Mouse (Mus musculus): ENCODE data around the gene Flvcr1.

GRCm38 (mm10) chr1:190978001-190978400, 48.0 kb downstream of the Flvcr1 start:
- TF ChIP-seq CTCF (IDR thresholded peaks at IDR 0.05; ENCODE audit: borderline replicate concordance, control insufficient read depth, extremely low read depth, insufficient read depth, low read length, poor library complexity): no peak
- TF ChIP-seq POLR2A (IDR thresholded peaks at IDR 0.05; ENCODE audit: control insufficient read depth, extremely low read depth, insufficient read depth, low read length, poor library complexity): no peak
